Mouse (Mus musculus): ENCODE measurements around the gene Gli3.

DNA sequence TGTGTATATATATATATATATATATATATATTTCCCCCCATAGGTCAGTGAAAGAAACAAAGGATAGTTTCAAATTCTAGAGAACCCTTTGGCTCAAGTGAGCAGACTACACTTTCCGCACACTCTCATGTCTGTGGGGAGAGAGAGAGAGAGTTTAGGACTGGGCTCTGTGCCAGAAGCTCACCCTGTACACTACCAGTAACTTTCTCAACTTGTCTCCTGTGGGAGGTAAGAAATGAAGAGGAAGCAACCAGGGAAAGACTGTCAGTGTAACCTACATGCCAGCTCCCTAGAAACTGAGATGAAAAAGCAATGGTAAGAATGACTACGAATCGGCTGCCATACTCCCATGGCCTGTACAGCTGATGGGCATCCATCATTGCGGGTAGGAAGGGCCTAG is 235.2 kb downstream of the Gli3 start:
- TF ChIP-seq CTCF (IDR thresholded peaks at IDR 0.05; ENCODE audit: low read depth): no peak
- TF ChIP-seq EP300 (IDR thresholded peaks at IDR 0.05; ENCODE audit: low read depth): no peak
